Mouse (Mus musculus) stomach, embryonic 15.5 days (tissue): Measurements from ENCODE around the gene D6Wsu163e. TPM values are rescaled to one million over a fixed set of nuclear protein-coding genes. Genes with fewer than 3 reads are reported as not detected.

Source experiments
- ATAC-seq: fragments of 200-750 bp; cut with Nextera tagmentation; 2 replicates; pipeline ENCODE4 v1.8.0; 2017; ENCODE audit warnings: low read depth, moderate number of reproducible peaks, moderate TSS enrichment; ENCODE audit not compliant: insufficient read depth, low FRiP score
- H3K27ac ChIP-seq: fragments of 300-500 bp; sonication (generic); 2 replicates; pipeline ENCODE4 v1.5.1; 2015; ENCODE audit warnings: mild to moderate bottlenecking, inconsistent platforms
- H3K27me3 ChIP-seq: fragments of 300-500 bp; sonication (generic); replicated peaks from 2 replicates; pipeline ENCODE4 v1.6.1; 2015; ENCODE audit warnings: inconsistent platforms
- H3K36me3 ChIP-seq: fragments of 300-500 bp; sonication (generic); 2 replicates; pipeline ENCODE4 v1.6.1; 2015; ENCODE audit warnings: inconsistent platforms
- H3K4me1 ChIP-seq: fragments of 300-500 bp; sonication (generic); 2 replicates; pipeline ENCODE4 v1.6.1; 2015; ENCODE audit warnings: inconsistent platforms
- H3K4me2 ChIP-seq: fragments of 300-500 bp; sonication (generic); 2 replicates; pipeline ENCODE4 v1.6.1; 2015; ENCODE audit warnings: mild to moderate bottlenecking, inconsistent platforms
- H3K4me3 ChIP-seq: fragments of 300-500 bp; sonication (generic); replicated peaks from 2 replicates; pipeline ENCODE4 v1.5.1; 2015; ENCODE audit warnings: inconsistent platforms
- H3K9ac ChIP-seq: fragments of 300-500 bp; sonication (generic); 2 replicates; pipeline ENCODE4 v1.6.1; 2015; ENCODE audit warnings: inconsistent platforms
- H3K9me3 ChIP-seq: fragments of 300-500 bp; sonication (generic); 2 replicates; pipeline ENCODE4 v1.6.1; 2016; ENCODE audit warnings: inconsistent platforms
- WGBS: fragments of 180-500 bp; shearing (Covaris S2); methylation state at CpG from one replicate; pipeline ENCODE4 v1.1.7; 2015; 5-methylcytosine and 5-hydroxymethylcytosine counted together
- polyA plus RNA-seq: library from polyadenylated mRNA; unstranded; fragments of >200 nt; fragmentation: Nextera tagmentation; extraction: Ambion mirVana; gene quantifications from 2 replicates; pipeline ENCODE4 v1.2.1, GENCODE M21; 2015

The D6Wsu163e gene
- polyA plus RNA-seq, 1 experiment from 2014 or later, result 16.6 TPM

DNA sequence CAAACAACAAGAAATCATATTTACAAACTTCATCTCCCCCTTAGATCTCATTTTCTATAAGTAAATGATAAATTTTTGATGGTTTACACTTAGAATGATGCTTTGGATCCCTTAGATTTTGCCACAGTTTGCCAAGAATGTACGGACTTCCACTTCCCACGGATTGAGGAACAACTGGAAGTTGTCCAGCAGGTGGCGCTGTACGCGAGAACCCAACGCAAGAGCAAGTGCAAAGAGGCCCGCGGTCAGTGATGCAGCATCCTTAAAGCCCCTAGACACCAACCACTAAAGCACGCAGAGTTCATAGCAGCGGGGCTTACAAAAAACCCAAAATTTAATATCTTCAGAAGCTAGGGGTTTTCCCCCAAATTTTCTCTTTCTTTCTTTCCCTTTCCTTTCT lies 16.0 kb downstream of the D6Wsu163e start:
- no peaks in the 10 kb centered on the region for H3K9me3 ChIP-seq
- no peaks in the 10 kb centered on the region for H3K27me3 ChIP-seq
- no peak overlapping the region for H3K4me2 ChIP-seq
- ATAC-seq, result no peak
- no peak overlapping the region for H3K27ac ChIP-seq
- WGBS, result 8% methylated on average over 10 of the region's 10 CpGs
- no peak overlapping the region for H3K4me3 ChIP-seq
- H3K36me3 ChIP-seq, result 0 out of 2 replicates have a peak, but pooled peaks cover 4% of the 10 kb centered on the region
- H3K4me1 ChIP-seq, result no peaks in the 10 kb centered on the region
- H3K9ac ChIP-seq, result no peak overlapping the region

DNA sequence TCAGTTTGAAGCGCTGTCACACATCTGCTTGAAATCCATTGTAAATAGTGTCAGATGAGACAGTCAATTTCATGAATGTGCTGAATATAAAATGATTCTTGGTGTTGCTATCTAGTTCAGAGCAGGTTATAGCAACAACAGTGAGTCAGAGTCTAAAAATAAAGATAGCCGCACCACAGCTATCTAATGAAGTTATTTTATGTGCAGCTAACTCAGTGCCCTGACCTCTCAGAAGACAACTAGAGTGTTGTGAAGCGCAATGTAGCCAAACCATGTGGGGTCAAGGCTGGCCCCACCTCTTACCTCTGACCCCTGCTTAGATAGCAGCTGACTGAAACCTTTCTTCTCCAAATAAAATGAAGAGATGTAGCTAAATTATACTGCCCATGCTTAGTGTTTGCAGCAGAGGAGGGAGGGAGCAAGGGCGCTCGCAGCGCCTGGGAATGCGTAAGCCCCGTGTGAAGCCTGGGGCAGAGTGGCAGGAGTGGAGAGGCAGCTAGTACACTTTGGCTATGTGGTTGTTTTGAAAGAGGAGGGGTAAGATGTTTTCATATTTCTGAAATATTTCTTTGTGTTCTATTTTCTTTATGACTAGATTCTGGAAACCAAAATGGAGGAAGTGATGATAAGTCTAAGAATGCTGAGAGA lies 21.7 kb downstream of the D6Wsu163e start:
- 87% methylated on average over 8 of the region's 8 CpGs for WGBS
- H3K27me3 ChIP-seq, result no peaks in the 10 kb centered on the region
- H3K9me3 ChIP-seq, result no peaks in the 10 kb centered on the region
- H3K4me1 ChIP-seq, result no peaks in the 10 kb centered on the region
- ATAC-seq, result no peak
- no peak overlapping the region for H3K4me3 ChIP-seq
- no peak overlapping the region for H3K4me2 ChIP-seq
- H3K27ac ChIP-seq, result no peak overlapping the region
- 0 out of 2 replicates have a peak, but pooled peaks cover 8% of the 10 kb centered on the region for H3K36me3 ChIP-seq
- H3K9ac ChIP-seq, result no peak overlapping the region

DNA sequence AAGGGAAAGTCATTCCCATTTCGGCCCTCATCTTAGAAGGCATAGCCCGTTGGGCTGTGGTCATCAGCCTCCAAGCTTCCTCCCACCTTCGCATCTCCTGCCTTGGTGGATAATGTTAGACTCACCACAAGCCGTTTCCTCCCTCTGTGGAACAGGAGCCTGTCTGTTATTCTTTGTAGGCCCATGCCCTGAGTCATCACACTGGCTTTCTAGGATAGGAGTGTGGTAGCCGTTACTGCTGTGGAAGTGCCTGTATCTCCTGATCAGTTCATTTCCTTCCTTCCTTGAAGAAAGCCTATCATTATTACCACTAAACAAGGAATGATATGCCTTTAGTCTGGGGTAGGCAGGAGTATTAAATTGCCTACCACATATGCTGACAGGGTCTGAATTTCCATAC lies 22.9 kb downstream of the D6Wsu163e start:
- H3K4me3 ChIP-seq, result no peak overlapping the region
- H3K27ac ChIP-seq, result no peak overlapping the region
- ATAC-seq, result no peak
- 92% methylated on average over 5 of the region's 5 CpGs for WGBS
- no peak overlapping the region for H3K4me2 ChIP-seq
- H3K36me3 ChIP-seq, result 0 out of 2 replicates have a peak, but pooled peaks cover 4% of the 10 kb centered on the region
- H3K9me3 ChIP-seq, result no peaks in the 10 kb centered on the region
- H3K9ac ChIP-seq, result no peak overlapping the region
- no peaks in the 10 kb centered on the region for H3K4me1 ChIP-seq
- no peaks in the 10 kb centered on the region for H3K27me3 ChIP-seq

DNA sequence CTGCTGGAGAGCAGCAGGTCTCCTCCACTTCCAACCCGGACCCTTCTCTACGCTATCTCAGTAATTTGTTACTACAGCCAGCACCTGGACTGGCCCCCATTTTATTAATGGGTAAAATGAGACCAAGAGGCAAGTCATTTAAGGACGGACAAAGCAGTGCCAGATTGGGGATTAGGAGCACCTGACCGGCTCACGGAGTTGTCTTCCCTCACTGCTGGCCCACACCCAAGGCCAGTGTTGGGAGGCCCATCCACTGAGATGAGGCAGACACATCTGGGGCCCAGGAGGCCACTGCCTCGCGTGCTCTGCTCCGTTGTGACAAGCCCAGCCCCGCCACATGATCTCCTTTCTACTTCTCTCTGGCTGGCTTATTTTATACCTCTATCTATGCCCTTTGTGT lies 23.7 kb downstream of the D6Wsu163e start:
- Histone ChIP-seq H3K4me3 (no peak overlapping the region), H3K4me2 (no peak overlapping the region), H3K36me3 (0 out of 2 replicates have a peak, but pooled peaks cover 4% of the 10 kb centered on the region), H3K27ac (no peak overlapping the region), H3K27me3 (no peaks in the 10 kb centered on the region), H3K9me3 (no peaks in the 10 kb centered on the region), H3K4me1 (no peaks in the 10 kb centered on the region), H3K9ac (no peak overlapping the region)
- whole genome bisulfite sequencing, result 89% methylated on average over 9 of the region's 9 CpGs
- ATAC-seq, result no peak

DNA sequence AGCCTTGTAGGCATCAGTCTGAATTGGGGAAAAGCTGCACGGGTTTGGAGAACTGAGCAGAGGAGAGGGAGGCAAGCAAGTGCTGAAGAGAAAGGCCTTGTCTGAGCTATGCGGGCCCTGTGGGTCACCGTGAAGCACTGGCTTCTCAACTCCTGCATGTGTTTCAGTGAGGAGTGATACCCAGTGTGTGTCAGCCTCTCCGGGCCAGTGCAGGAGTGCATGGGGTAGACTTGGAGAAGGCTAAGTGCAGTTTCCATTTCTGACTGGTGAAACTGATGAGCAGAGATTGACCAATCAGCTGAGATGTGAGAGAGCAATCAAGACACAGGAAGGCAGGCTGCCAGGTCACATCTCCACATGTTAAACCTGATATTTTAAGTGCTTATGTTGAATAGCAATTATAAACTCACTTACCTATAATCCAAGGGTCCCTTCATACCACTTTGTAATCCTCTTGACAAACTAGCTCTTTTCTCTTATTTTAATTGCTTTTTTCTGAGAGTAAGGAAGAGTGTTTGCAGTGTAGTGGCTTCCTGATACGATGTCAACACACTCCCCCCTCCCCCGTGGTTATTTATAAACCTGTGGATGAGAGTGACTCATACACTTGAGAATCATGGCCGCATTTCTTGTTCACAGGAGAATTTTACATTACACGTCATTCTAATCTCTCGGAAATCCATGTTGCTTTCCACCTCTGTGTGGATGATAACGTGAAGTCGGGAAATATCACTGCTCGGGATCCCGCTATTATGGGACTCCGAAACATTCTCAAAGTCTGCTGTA lies 26.7 kb downstream of the D6Wsu163e start:
- 0 out of 2 replicates have a peak, but pooled peaks cover 4% of the 10 kb centered on the region for H3K36me3 ChIP-seq
- H3K27ac ChIP-seq, result no peak overlapping the region
- H3K9me3 ChIP-seq, result no peaks in the 10 kb centered on the region
- H3K9ac ChIP-seq, result no peak overlapping the region
- no peak overlapping the region for H3K4me3 ChIP-seq
- no peak overlapping the region for H3K4me2 ChIP-seq
- H3K27me3 ChIP-seq, result no peaks in the 10 kb centered on the region
- 84% methylated on average over 14 of the region's 14 CpGs for WGBS
- no peaks in the 10 kb centered on the region for H3K4me1 ChIP-seq
- ATAC-seq, result no peak

DNA sequence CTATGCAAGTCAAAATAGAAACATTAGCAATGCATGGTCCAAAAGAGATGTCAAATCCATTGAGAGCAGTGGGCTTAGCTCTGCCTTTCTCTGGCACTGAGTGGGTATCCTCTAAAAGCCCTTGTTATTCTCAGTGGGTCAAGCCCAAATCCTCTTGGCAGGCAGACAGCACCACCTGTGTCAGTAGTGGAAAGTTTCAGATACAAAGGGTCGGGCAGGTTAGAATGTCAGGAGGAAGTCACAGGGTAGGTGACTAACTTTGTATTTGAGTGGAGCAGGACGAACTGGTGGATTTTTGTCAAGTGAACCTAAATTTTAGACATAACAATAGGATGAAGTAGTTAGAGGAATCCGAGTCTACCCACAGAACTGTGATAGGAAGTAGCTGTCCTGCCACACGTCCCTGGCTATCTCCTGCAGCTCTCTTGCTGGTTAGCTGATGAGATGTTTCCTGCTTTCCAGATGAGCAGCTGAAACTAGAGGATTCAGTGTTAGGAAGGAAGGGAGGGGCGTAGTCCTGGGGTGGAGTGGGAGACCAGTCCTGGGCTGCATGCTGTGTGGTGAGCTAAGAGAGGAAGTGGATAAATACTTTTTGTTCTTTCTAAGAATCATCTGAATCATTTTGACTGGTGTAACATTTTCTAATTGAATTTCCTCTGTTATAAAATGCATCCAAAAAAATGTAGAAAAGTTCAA lies 41.9 kb downstream of the D6Wsu163e start:
- WGBS, result 55% methylated on average over 5 of the region's 5 CpGs
- Histone ChIP-seq H3K9me3 (no peaks in the 10 kb centered on the region), H3K27me3 (no peaks in the 10 kb centered on the region), H3K36me3 (no peaks in the 10 kb centered on the region), H3K4me3 (no peak overlapping the region), H3K4me2 (no peak overlapping the region), H3K27ac (no peak overlapping the region), H3K4me1 (no peaks in the 10 kb centered on the region), H3K9ac (no peak overlapping the region)
- ATAC-seq, result no peak

DNA sequence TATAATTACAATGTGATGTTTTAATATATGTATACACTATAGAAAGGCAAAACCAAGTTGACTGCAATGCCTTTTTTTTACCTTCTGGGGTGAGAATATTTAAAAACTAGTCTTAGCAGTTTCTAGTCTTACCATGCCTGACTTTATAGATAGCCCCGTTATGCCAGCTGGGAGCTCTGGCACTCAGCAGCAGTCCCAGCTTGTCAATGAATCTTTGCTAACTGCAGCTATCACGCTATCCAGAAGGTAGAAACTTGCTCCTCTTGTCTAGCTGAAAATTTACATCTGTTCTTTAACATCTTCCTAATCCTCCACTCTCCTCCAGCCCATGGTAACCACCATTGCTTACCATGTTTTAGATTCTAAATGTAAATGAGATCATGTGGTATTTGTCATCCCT lies 53.9 kb downstream of the D6Wsu163e start:
- H3K36me3 ChIP-seq, result no peaks in the 10 kb centered on the region
- H3K4me3 ChIP-seq, result no peak overlapping the region
- H3K4me2 ChIP-seq, result no peak overlapping the region
- H3K9ac ChIP-seq, result no peak overlapping the region
- ATAC-seq, result no peak
- H3K4me1 ChIP-seq, result no peaks in the 10 kb centered on the region
- 44% methylated on average over 2 of the region's 2 CpGs for WGBS
- H3K27ac ChIP-seq, result no peak overlapping the region
- H3K9me3 ChIP-seq, result no peaks in the 10 kb centered on the region
- no peaks in the 10 kb centered on the region for H3K27me3 ChIP-seq

DNA sequence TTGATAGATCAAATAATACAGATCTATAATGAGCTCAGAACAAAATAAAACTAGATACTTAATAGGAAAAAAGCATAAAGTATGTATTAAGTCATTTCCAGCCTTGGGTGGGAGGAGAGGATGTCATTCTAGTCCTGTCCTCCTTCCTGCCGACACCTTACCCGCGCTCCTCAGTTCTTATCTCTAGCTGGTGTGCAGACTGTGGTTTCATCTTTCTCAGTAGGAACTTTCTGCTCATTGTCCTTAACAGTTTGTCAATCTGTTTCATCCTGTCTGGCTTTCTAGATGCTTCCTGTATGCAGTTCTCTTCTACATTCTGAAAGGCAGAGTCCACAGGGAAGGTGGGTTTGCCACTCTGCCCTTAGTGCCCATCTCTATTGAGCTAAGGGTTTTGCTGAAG lies 55.7 kb downstream of the D6Wsu163e start:
- no peak for ATAC-seq
- Histone ChIP-seq H3K36me3 (no peaks in the 10 kb centered on the region), H3K4me2 (no peak overlapping the region), H3K9me3 (no peaks in the 10 kb centered on the region), H3K27me3 (no peaks in the 10 kb centered on the region), H3K4me3 (no peak overlapping the region), H3K27ac (no peak overlapping the region), H3K9ac (no peak overlapping the region), H3K4me1 (no peaks in the 10 kb centered on the region)
- 75% methylated on average over 3 of the region's 3 CpGs for WGBS

DNA sequence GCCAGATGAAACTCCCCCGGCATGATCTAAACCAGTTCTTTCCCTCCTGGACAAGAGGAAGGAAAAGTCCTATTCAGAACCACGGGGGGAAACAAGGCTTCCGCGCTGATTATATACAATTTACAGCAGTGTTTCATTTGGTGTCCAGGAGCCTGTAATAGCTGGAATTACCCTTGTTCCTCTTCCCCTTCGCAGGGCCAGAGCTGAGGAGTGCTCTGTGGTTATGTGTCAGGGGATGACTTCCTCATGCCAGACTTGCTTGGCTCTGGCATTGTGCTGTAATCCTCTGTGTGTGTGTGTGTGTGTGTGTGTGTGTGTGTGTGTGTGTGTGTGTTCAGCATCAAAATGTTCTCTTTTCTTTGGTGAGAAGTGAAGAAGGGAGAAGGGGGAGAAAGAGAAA lies 56.6 kb downstream of the D6Wsu163e start:
- 61% methylated on average over 5 of the region's 5 CpGs for WGBS
- no peak for ATAC-seq
- Histone ChIP-seq H3K27me3 (no peaks in the 10 kb centered on the region), H3K4me3 (no peak overlapping the region), H3K4me2 (no peak overlapping the region), H3K36me3 (no peaks in the 10 kb centered on the region), H3K9ac (no peak overlapping the region), H3K27ac (no peak overlapping the region), H3K9me3 (no peaks in the 10 kb centered on the region), H3K4me1 (no peaks in the 10 kb centered on the region)

DNA sequence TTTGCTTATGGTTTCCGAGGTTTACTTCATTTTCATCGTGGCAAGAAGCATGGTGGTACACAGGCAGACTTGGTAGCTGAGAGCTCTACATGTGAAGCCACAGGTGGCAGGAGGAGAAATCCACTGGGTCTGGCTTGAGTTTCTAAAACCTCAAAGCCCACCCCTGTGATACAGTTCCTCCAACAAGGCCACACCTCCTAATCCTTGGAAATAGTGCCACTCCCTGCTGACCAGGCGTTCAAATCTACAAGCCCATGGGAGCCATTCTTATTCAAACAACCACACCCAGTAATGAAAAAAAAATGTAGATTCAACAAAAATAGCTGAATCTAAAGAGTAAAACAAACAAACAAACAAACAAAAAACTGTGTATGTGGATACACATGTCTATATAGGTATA lies 65.9 kb downstream of the D6Wsu163e start:
- WGBS, result 83% methylated on average over 3 of the region's 3 CpGs
- Histone ChIP-seq H3K4me1 (no peaks in the 10 kb centered on the region), H3K27ac (no peak overlapping the region), H3K27me3 (no peaks in the 10 kb centered on the region), H3K4me3 (no peak overlapping the region), H3K9ac (no peak overlapping the region), H3K36me3 (no peaks in the 10 kb centered on the region), H3K9me3 (no peaks in the 10 kb centered on the region), H3K4me2 (no peak overlapping the region)
- ATAC-seq, result no peak

DNA sequence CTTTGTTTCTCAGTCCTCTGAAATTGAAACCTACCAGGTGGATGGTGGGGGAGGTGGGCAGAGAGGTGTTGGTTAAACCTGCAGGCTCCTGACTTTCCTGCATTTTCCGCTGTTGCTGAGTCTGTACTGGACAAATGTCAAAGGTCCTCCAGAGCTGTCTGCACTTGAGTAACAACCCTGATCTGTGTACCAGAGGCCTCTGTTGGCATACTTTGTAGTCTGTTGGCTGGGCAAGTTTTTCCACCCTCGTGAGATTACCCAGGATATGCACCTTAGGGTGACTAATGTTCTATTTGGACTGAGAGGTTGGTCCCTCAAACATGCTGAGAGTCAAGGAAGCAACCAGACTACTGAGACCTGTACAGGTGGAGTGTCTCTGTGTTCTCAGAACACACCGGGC lies 66.8 kb downstream of the D6Wsu163e start:
- Histone ChIP-seq H3K36me3 (no peaks in the 10 kb centered on the region), H3K27ac (no peak overlapping the region), H3K4me1 (no peaks in the 10 kb centered on the region), H3K9me3 (no peaks in the 10 kb centered on the region), H3K4me3 (no peak overlapping the region), H3K27me3 (no peaks in the 10 kb centered on the region), H3K9ac (no peak overlapping the region), H3K4me2 (no peak overlapping the region)
- WGBS, result 79% methylated on average over 3 of the region's 3 CpGs
- ATAC-seq, result no peak

DNA sequence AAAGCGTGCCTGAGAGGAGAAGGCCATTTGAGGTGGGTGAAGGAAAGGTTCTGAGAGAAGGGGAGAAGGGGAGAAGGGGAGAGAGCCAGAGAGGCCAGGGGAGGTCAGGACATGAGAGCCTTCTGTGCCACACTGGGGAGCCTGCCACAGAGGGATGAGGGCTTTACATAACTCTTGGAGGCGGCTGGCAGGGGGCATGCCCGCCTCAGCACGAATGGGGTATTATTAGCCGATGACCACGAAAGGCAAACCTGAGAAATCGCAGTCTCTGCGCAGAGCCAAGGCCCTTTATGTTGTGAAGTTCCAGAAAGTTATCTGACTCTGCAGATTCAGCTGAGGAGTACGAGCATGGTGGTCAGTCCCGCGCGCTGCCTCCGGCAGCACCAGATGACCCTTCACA lies 70.3 kb downstream of the D6Wsu163e start:
- WGBS, result 90% methylated on average over 13 of the region's 13 CpGs
- Histone ChIP-seq H3K4me2 (no peak overlapping the region), H3K27me3 (no peaks in the 10 kb centered on the region), H3K27ac (no peak overlapping the region), H3K9me3 (no peaks in the 10 kb centered on the region), H3K4me1 (no peaks in the 10 kb centered on the region), H3K4me3 (no peak overlapping the region), H3K36me3 (no peaks in the 10 kb centered on the region), H3K9ac (no peak overlapping the region)
- ATAC-seq, result no peak
